Comparison of ENCODE assay signal across 16 mouse cellular contexts in the genomic region with DNA sequence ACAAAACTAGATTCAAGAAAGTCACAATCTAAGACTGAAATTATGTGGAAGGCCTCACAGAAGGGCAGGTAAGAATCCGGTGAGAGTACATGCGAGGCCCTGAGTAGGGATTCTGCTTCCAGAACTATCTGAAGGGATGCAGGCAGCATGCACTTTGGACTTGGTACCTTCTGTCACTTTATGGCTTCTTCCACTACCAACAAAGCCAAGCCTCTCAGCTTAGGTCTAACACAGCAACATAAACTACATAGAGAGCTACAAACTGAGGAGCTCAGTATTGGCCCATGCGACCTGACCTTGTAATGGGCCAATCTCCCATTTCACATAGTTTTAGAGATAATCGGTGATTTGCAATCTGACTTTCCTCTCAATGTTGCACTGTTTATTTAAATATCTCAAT.
"Had no signal": no experiment of that assay in that cellular context is flagged by ENCODE, and none has a peak within 500 bp of the region (broad histone marks: within the 10 kb centered on the region; RNA-seq: fewer than 3 reads in every experiment).

No protein-coding gene starts in this region.

- H3K4me1 ChIP-seq: neural tube, embryonic 13.5 days; neural tube, embryonic 15.5 days; stomach, embryonic 15.5 days had no signal

- H3K27ac ChIP-seq: neural tube, embryonic 13.5 days; neural tube, embryonic 15.5 days; stomach, embryonic 15.5 days; stomach, postnatal 0 days had no signal

- H3K9ac ChIP-seq: neural tube, embryonic 13.5 days; neural tube, embryonic 15.5 days; stomach, embryonic 15.5 days had no signal

- H3K27me3 ChIP-seq: neural tube, embryonic 13.5 days; neural tube, embryonic 15.5 days; stomach, embryonic 15.5 days had no signal

- H3K4me3 ChIP-seq: neural tube, embryonic 13.5 days; neural tube, embryonic 15.5 days; stomach, embryonic 15.5 days had no signal

- H3K36me3 ChIP-seq: neural tube, embryonic 13.5 days; neural tube, embryonic 15.5 days; stomach, embryonic 15.5 days had no signal

- H3K4me2 ChIP-seq: neural tube, embryonic 13.5 days; neural tube, embryonic 15.5 days; stomach, embryonic 15.5 days had no signal

- DNase-seq: retina, postnatal 1 day; right cerebral cortex, adult 18-20 months; right cerebral cortex, postnatal 14 days; right cerebral cortex, postnatal 25 days; right cerebral cortex, postnatal 4 days; spleen, adult 18-20 months; thymus, adult 18-20 months; thymus, adult 2 months; thymus, postnatal 14 days; thymus, postnatal 25 days; thymus, postnatal 36 days; thymus, postnatal 4 days had no signal

- H3K9me3 ChIP-seq: neural tube, embryonic 13.5 days; neural tube, embryonic 15.5 days; stomach, embryonic 15.5 days had no signal
